ENCODE assay signal across 8 mouse cellular contexts in the genomic region with DNA sequence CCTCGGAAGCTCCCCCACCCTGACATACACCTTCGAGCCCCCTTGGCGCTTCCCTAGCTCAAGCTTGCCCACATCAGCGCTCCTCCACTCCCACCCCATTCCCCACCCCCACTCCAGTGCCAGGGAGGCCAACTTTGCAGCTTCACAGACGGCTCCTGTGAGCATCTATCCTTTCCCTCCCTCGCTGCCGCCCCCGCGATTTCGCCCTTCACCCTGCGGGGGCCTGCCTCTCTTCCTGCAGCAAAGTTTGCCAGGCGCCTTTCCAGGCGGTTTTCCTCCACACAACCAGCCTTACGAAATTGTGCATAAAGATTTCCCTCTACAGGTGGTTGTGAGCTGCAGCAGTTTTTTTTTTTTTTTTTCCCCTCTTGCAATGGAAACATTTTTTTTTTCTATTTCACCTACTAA.
DNase-seq lines count a peak whose midpoint lies in the region; ATAC-seq lines count a peak whose summit lies in the region.
"Had no signal": no experiment of that assay in that cellular context is flagged by ENCODE, and none has a peak within 500 bp of the region (broad histone marks: within the 10 kb centered on the region; RNA-seq: fewer than 3 reads in every experiment).

No protein-coding gene starts in this region.

- DNase-seq in lung, postnatal 36 days = no peak
- DNase-seq in embryo, embryonic 11 days = peak; percentile 51
- DNase-seq in heart, postnatal 4 days = peak; percentile 47
- DNase-seq in liver, embryonic 11.5 days (ENCODE audit: low spot score) = no peak
- peak; percentile 62 for DNase-seq in right cerebral cortex, postnatal 14 days
- no peak for DNase-seq in thymus, postnatal 0 days (ENCODE audit: low spot score)

- H3K36me3 ChIP-seq in lung, embryonic 15.5 days = no peaks in the 10 kb centered on the region
- H3K36me3 ChIP-seq in liver, embryonic 11.5 days (ENCODE audit: control insufficient read depth, insufficient read depth, low read length) = no peaks in the 10 kb centered on the region

- peak overlapping the region; percentile 25 for H3K4me3 ChIP-seq in lung, embryonic 15.5 days
- peak overlapping the region; percentile 14; the same call in 1 of the 2 replicates for H3K4me3 ChIP-seq in liver, embryonic 11.5 days (ENCODE audit: low read depth, low read length)
- H3K4me3 ChIP-seq: erythroblast, embryonic 14.5 days had no signal

- 2% methylated on average over 14 of the region's 14 CpGs for WGBS in lung, embryonic 15.5 days
- 1% methylated on average over 14 of the region's 14 CpGs for WGBS in liver, embryonic 11.5 days

- H3K27ac ChIP-seq in lung, embryonic 15.5 days = no peak overlapping the region
- no peak overlapping the region for H3K27ac ChIP-seq in liver, embryonic 11.5 days (ENCODE audit: low read depth, low read length)

- H3K9ac ChIP-seq in lung, embryonic 15.5 days = no peak overlapping the region
- H3K9ac ChIP-seq in liver, embryonic 11.5 days (ENCODE audit: low read depth, low read length) = no peak overlapping the region

- H3K27me3 ChIP-seq in lung, embryonic 15.5 days = peaks cover 11% of the 10 kb centered on the region
- peaks cover 46% of the 10 kb centered on the region for H3K27me3 ChIP-seq in liver, embryonic 11.5 days (replicated peaks; ENCODE audit: control insufficient read depth, insufficient read depth, low read length)

- H3K4me2 ChIP-seq in lung, embryonic 15.5 days = peak overlapping the region; percentile 53
- H3K4me2 ChIP-seq in liver, embryonic 11.5 days = peak overlapping the region; percentile 50

- peaks cover 26% of the 10 kb centered on the region for H3K4me1 ChIP-seq in lung, embryonic 15.5 days
- H3K4me1 ChIP-seq in liver, embryonic 11.5 days (replicated peaks; ENCODE audit: control insufficient read depth, insufficient read depth, low read length) = peaks cover 3% of the 10 kb centered on the region; the same call in 1 of the 2 replicates

- H3K9me3 ChIP-seq in lung, embryonic 15.5 days = no peaks in the 10 kb centered on the region
- no peaks in the 10 kb centered on the region for H3K9me3 ChIP-seq in liver, embryonic 11.5 days (ENCODE audit: control insufficient read depth, low read length)

- ATAC-seq in lung, embryonic 15.5 days (ENCODE audit: borderline replicate concordance, extremely low read depth, low FRiP score, low TSS enrichment) = no peak
- ATAC-seq in liver, embryonic 11.5 days (replicated peaks; ENCODE audit: low FRiP score) = no peak

Comparison
In these comparisons a context has a peak if more than half of its experiments do, and no peak if none do; other contexts are left out.
1. DNase-seq: peak in embryo, embryonic 11 days (single experiment), heart, postnatal 4 days (single experiment) and right cerebral cortex, postnatal 14 days (single experiment); none in lung, postnatal 36 days (single experiment), liver, embryonic 11.5 days (single experiment) and thymus, postnatal 0 days (single experiment).